Mouse (Mus musculus): Measurements from ENCODE around the gene Trappc12.

- TF ChIP-seq CTCF (IDR thresholded peaks at IDR 0.05; ENCODE audit: extremely low read depth, insufficient read depth, insufficient read length, insufficient replicate concordance) (no peak), POLR2A (IDR thresholded peaks at IDR 0.05; ENCODE audit: low read depth, low read length) (no peak)
These were observed 49.7 kb downstream of the Trappc12 start for GRCm38 (mm10) chr12:28700561-28701025.
